Mouse (Mus musculus): ENCODE data around the gene Gm42417.
"Not testable (repeated sequence)": the region's sequence is repeated elsewhere in the genome, so short reads cannot be mapped to it uniquely, and the experiment has no call there.

Gene Gm42417

DNA sequence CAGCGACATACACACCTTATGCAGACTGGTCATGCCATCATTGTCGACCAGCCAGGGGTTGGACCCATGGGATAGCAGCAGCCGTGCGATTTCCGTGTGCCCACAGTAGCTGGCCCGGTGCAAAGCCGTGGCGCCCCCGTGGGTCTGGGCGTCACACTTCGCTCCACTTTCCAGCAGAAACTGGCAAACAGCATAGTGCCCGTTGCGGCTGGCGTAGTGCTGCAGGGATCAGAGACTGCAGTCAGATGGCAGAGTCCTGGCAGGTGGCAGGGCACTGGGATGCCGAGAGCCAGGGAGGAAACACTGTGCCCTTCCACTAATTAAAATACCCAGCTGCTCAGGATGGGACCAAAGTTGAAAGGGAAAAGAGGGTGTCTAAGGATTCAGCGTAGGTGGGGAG is 2.6 kb upstream of the Gm42417 start:
- no peak for DNase-seq

GRCm38 (mm10) chr1:36540807-36541206 is 1.6 kb upstream of the Gm42417 start:
- DNase-seq = no peak

DNA sequence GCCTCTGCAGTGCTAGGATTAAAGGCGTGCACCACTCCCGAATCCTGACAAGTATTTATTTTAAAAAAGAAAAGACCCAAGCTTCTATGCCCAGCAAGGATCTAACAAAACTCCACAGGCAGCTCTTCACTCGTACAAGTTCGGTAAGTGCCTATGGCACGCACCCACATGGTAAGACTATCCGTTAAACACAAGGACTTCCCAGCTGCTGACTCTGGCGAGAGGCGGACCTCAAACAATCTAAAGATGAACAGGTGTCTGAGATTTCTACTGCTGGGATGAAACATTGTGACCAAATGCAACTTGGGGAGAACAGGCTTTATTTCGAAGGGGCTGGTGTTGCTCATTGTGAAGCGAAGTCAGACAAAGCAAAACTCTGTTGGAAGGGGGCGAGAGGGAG is 903 bp upstream of the Gm42417 start:
- no peak for DNase-seq

- no peak for DNase-seq
Observed at GRCm38 (mm10) chr1:36538727-36539126, 502 bp downstream of the Gm42417 start.

- not testable (repeated sequence) for DNase-seq
Observed at GRCm38 (mm10) chr1:36536783-36537182, 2.4 kb downstream of the Gm42417 start, which contains the start of gene Ankrd23. Gene Ankrd23, minus strand, starts transcription at chr1:36536883.

GRCm38 (mm10) chr1:36536397-36536728 is 2.9 kb downstream of the Gm42417 start:
- no peak for DNase-seq

GRCm38 (mm10) chr1:36535477-36536396 is 3.5 kb downstream of the Gm42417 start:
- DNase-seq = peak; percentile 60

GRCm38 (mm10) chr1:36534595-36535058 is 4.6 kb downstream of the Gm42417 start:
- DNase-seq = no peak

DNA sequence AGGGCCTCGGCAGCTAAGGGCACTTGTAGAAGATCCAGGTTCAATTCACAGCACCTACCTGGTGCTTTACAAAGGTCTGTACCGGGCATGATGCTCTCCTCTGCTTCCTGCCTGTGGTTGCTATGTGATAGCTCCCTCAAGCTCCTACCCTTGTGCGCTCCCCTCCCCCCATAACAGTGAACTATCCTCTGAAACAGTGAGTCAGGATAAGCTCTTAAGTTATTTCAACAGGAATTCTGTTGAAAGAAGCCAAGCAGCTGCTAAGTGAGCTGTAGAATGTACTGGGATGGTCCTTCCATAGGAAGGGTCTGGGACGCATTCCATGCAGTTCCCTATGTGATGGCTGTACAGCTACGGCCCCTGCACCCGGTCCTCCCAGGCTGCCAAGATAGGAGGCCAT is 5.7 kb downstream of the Gm42417 start:
- no peak for DNase-seq

- DNase-seq = no peak
Observed at GRCm38 (mm10) chr1:36531461-36531860, 7.8 kb downstream of the Gm42417 start.

DNA sequence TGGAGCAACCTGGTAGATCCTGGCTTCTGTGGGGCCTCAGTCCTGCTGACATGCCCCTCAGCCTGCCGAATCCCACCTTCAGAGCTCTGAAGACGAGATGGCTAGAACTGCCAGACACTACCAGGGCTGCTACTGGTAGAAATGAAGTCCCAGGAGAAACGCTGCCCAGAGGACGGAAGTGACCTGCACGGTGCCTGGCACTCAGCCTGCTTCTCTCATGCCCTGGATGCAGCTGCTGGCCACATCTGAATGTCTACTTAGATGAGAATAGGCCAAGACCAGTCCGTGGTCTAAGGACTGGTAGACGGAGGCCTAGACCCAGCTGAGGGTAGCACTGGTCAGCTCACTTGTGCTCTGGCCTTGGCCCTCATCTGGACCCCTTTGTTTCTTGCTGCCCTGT is 8.3 kb downstream of the Gm42417 start:
- no peak for DNase-seq

- DNase-seq = no peak
Observed at GRCm38 (mm10) chr1:36530485-36530884, 8.7 kb downstream of the Gm42417 start.

- no peak for DNase-seq
Observed at GRCm38 (mm10) chr1:36529875-36530274, 9.4 kb downstream of the Gm42417 start.

DNA sequence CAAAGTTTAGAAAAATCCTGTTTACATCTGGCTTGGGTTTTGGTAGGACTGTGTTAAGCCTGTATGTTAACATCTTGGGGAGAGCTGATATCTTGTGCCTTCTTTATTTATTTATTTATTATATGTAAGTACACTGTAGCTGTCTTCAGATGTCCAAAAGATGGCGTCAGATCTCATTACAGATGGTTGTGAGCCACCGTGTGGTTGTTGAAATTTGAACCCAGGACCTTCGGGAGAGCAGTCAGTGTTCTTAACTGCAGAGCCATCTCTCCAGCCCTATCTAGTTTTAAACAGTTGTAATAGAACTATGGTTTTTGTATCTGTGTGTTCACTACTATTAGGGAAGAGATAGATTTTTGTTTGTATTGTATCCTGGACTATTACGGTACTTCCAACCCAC is 10.0 kb downstream of the Gm42417 start:
- DNase-seq = no peak

DNA sequence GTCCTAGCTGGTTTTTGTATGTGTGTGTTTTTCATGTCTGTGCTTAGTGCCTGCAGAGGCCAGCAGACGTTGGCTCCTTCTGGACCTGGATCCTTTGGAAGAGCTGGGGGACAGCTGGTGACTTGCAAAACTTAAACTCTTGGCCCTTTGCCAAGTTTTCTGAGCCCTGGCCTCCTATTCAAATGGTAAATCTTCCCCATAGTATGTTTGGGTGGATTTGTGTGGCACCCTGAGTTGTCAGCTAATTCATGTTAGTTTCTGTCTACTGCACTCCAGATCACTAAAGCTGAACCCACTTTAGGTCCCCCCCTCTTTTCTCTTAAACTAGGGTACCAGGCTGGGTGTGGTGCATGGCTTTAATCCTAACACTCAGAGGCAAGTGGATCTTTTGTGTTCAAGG is 10.9 kb downstream of the Gm42417 start:
- DNase-seq = no peak

DNA sequence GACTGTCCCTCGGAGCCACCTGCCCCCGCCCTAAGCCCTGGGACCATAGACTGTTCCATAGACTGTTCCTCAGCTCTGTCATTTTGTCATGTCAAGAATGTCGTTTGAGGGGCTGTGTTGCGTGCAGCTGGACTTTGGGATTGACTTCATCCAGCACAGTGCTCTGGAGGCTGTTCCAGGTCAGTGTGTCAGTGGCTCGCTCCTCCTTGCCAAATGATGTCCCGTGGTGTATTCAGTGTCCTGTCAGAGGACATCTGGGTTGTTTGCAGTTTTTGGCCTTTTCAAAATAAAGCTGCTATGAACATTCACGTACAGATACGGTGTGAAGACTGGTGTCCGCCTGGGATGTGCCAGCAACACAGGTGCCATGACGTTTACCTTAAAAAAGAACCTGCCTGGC is 12.3 kb downstream of the Gm42417 start:
- no peak for DNase-seq

DNA sequence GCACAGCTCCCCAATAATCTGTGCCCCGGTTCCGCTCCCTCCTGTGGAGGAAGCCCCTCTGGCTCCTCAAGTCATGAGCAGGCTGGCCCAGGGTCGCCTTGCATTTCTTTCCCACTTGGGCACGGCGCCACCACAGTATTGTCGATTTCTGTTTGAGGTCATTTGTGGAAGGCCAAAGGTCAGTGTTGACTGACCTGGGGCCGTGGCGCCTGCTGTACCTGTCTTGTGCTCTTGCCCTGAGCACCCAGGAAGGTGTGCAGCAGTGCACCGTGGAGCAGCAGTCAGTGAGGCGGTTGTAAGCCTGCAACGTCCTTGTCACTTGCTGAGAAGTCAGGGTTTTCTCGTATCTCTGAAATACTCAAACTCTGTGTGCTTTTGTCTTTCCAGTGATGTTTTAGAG is 13.5 kb downstream of the Gm42417 start:
- no peak for DNase-seq

- DNase-seq = no peak
Observed at GRCm38 (mm10) chr1:36524058-36524457, 15.2 kb downstream of the Gm42417 start.

GRCm38 (mm10) chr1:36523332-36524013 is 15.8 kb downstream of the Gm42417 start:
- DNase-seq = no peak

DNA sequence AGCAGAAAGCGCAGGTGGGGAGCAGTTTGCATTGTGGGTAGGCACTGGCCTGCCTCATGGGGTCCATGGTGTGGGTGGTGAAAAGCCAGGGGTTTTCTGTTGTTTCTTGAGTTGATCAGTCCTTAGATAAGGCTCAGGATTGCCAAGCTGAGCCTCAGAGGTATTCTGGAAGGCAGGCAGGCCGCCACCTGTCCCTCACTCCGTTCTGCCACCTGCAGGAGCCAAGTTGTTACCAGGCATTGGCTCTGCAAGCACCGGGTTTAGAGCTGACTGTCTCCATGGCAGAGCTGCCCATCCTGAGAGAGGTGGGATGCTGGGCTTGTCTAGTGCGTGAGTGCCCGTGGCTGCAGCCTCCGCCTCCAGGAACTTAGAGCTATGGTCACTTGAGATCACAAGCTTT is 17.0 kb downstream of the Gm42417 start:
- DNase-seq = no peak

GRCm38 (mm10) chr1:36519626-36520025 is 19.6 kb downstream of the Gm42417 start:
- no peak for DNase-seq

GRCm38 (mm10) chr1:36518259-36518658 is 21.0 kb downstream of the Gm42417 start:
- DNase-seq = no peak

DNA sequence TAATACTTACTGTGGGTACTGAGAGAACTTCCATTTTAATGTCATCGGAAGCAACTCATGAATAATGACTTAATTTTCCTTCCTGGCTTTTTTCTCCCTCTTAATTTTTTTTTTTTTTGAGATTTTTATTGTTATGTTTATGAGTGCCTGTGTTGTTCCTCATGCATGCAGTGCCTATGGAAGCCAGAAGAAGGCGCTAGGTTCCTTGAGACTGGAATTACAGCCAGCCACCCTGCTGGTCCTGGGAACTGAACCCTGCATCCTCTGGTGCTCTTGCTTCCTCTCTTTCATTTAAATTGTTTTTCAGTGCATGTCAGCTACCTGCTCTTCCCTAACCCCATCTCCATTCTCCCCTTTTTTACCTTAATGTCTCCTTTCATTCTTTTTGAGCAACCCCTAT is 25.5 kb downstream of the Gm42417 start:
- peak; percentile 34 for DNase-seq

DNA sequence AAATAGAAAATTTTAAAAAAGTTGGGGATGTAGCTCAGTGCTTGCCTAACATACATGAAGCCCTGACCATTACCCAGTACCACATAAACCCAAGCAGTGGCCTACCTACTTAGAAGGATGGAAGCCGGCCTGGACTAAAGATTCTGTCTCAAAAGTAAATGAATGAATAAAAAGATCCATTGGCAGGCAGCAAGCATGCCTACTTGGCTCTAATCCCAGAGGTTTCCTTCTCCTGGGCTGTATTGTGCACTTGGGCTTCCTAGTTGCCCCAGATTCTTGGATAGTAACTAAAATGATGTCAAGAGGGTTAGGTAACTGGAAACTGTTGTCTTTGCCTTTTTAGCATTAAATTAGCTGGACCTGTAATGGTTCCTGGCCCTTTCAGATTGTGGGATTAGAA is 25.9 kb downstream of the Gm42417 start:
- no peak for DNase-seq

All from lung, postnatal 14 days (tissue).